ENCODE assay signal across 8 mouse cellular contexts in the genomic region with DNA sequence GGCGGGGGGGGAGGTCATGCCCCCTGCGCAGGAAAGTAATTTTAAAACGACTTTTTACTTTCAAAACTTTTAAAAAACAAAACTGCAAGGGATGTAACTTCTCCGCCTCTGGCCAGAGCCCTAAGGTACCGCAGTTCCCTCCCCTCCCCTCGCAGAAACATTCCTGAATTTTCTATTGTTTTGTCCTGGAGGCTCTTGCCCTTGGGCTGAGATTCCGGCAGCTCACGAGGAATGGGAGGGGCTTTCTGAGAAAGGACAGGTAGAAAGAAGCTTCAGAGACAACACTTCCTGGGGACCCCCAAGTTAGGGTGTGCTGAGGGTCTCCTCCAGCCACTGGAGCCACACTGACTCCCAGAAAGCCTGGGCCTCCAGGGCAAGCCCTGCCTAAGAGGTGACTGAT. TPM values are rescaled to one million over a fixed set of nuclear protein-coding genes. Genes with fewer than 3 reads are reported as not detected.
DNase-seq lines count a peak whose midpoint lies in the region; ATAC-seq and TF ChIP-seq lines count a peak whose summit lies in the region.

No protein-coding gene starts in this region.

- no peaks in the 10 kb centered on the region for H3K9me3 ChIP-seq in embryonic facial prominence, embryonic 15.5 days (replicated peaks)
- no peaks in the 10 kb centered on the region for H3K9me3 ChIP-seq in limb, embryonic 12.5 days

- H3K4me3 ChIP-seq in lung, adult 2 months (replicated peaks; ENCODE audit: extremely low read depth, low read depth, low read length): peak overlapping the region; percentile 99
- peak overlapping the region; percentile 49 for H3K4me3 ChIP-seq in embryonic facial prominence, embryonic 15.5 days (replicated peaks)
- peak overlapping the region; percentile 53 for H3K4me3 ChIP-seq in limb, embryonic 12.5 days (replicated peaks)
- peak overlapping the region; percentile 25 for H3K4me3 ChIP-seq in small intestine, adult 2 months (ENCODE audit: low read depth, low read length)

- ATAC-seq in embryonic facial prominence, embryonic 15.5 days (ENCODE audit: insufficient number of reproducible peaks, low FRiP score, low TSS enrichment, low read depth): no peak
- no peak for ATAC-seq in limb, embryonic 12.5 days (ENCODE audit: insufficient number of reproducible peaks, insufficient read depth, low FRiP score, low TSS enrichment, low read depth)

- no peak overlapping the region for H3K27ac ChIP-seq in embryonic facial prominence, embryonic 15.5 days (replicated peaks)
- H3K27ac ChIP-seq in limb, embryonic 12.5 days: no peak overlapping the region
- no peak overlapping the region for H3K27ac ChIP-seq in small intestine, adult 2 months (ENCODE audit: insufficient read depth, low read depth, low read length)

- no peak overlapping the region for H3K9ac ChIP-seq in embryonic facial prominence, embryonic 15.5 days
- H3K9ac ChIP-seq in limb, embryonic 12.5 days (replicated peaks): peak overlapping the region; percentile 62

- no peak for DNase-seq in lung, adult 2 months
- no peak for DNase-seq in lung, adult 18-20 months
- no peak for DNase-seq in spleen, postnatal 36 days (ENCODE audit: low spot score in 2 of 2)
- DNase-seq in layer of hippocampus, postnatal 36 days: no peak
- no peak for DNase-seq in right cerebral cortex, postnatal 10 days (ENCODE audit: low spot score in 2 of 2)

- WGBS in lung, adult 2 months: 27% methylated on average over 8 of the region's 8 CpGs
- 28% methylated on average over 8 of the region's 8 CpGs for WGBS in embryonic facial prominence, embryonic 15.5 days
- 6% methylated on average over 8 of the region's 8 CpGs for WGBS in limb, embryonic 12.5 days
- WGBS in small intestine, adult 2 months: 45% methylated on average over 8 of the region's 8 CpGs

- peak overlapping the region; percentile 92 for H3K4me2 ChIP-seq in embryonic facial prominence, embryonic 15.5 days (replicated peaks)
- peak overlapping the region; percentile 97 for H3K4me2 ChIP-seq in limb, embryonic 12.5 days

- no peaks in the 10 kb centered on the region for H3K36me3 ChIP-seq in embryonic facial prominence, embryonic 15.5 days
- H3K36me3 ChIP-seq in limb, embryonic 12.5 days: no peaks in the 10 kb centered on the region
- H3K36me3 ChIP-seq in small intestine, adult 2 months (ENCODE audit: control insufficient read depth, insufficient read depth, low read length): no peaks in the 10 kb centered on the region

- TF ChIP-seq POLR2A in lung, adult 2 months (IDR thresholded peaks at IDR 0.05; ENCODE audit: borderline replicate concordance, extremely low read depth, low read depth, low read length): no peak
- TF ChIP-seq POLR2A in small intestine, adult 2 months (IDR thresholded peaks at IDR 0.05; ENCODE audit: low read depth, low read length): no peak

- H3K27me3 ChIP-seq in embryonic facial prominence, embryonic 15.5 days: peaks cover 5% of the 10 kb centered on the region; the same call in 1 of the 2 replicates
- H3K27me3 ChIP-seq in limb, embryonic 12.5 days: peaks cover 5% of the 10 kb centered on the region; the same call in 1 of the 2 replicates
- H3K27me3 ChIP-seq in small intestine, adult 2 months (ENCODE audit: control insufficient read depth, insufficient read depth, low read length): peaks cover 4% of the 10 kb centered on the region

- H3K4me1 ChIP-seq in lung, adult 2 months (ENCODE audit: control insufficient read depth, insufficient read depth, low read length): peaks cover 4% of the 10 kb centered on the region; the same call in 1 of the 2 replicates
- H3K4me1 ChIP-seq in embryonic facial prominence, embryonic 15.5 days: peaks cover 24% of the 10 kb centered on the region
- peaks cover 34% of the 10 kb centered on the region for H3K4me1 ChIP-seq in limb, embryonic 12.5 days (replicated peaks)
- peaks cover 4% of the 10 kb centered on the region for H3K4me1 ChIP-seq in small intestine, adult 2 months (ENCODE audit: control insufficient read depth, insufficient read depth, insufficient read length, low read length)

- no peak for TF ChIP-seq CTCF in lung, adult 2 months (IDR thresholded peaks at IDR 0.05; ENCODE audit: insufficient read depth, low read length)
- no peak for TF ChIP-seq CTCF in small intestine, adult 2 months (IDR thresholded peaks at IDR 0.05; ENCODE audit: extremely low read depth, insufficient read length, insufficient replicate concordance, low read depth, low read length)

RNA-seq across cellular contexts. Expression of a gene that starts 0.8 kb away (rescaled TPM):
- 39.3 and 47.5 TPM in 2 replicates for polyA plus RNA-seq in lung, adult 2 months (2012; rRNA removed)
- polyA plus RNA-seq in embryonic facial prominence, embryonic 15.5 days (2015; fragmentation: Nextera tagmentation; extraction: Ambion mirVana): 4.5 and 4.8 TPM in 2 replicates
- polyA plus RNA-seq in limb, embryonic 12.5 days (2016; fragmentation: Nextera tagmentation; extraction: Ambion mirVana): 3.9 TPM in 2 replicates
- 1.4 and 2.9 TPM in 2 replicates for polyA plus RNA-seq in small intestine, adult 2 months (2012; rRNA removed)
- total RNA-seq in layer of hippocampus, postnatal 36 days (2021): 10 to 100 TPM; 32.4 to 37.7 TPM

RNA-seq across cellular contexts. Expression of a gene that starts 40.6 kb away (rescaled TPM):
- 7.2 and 12.4 TPM in 2 replicates for polyA plus RNA-seq in lung, adult 2 months (2012; rRNA removed)
- polyA plus RNA-seq in embryonic facial prominence, embryonic 15.5 days (2015; fragmentation: Nextera tagmentation; extraction: Ambion mirVana): 89.8 and 96.4 TPM in 2 replicates
- polyA plus RNA-seq in limb, embryonic 12.5 days (2016; fragmentation: Nextera tagmentation; extraction: Ambion mirVana): 106 and 111 TPM in 2 replicates
- polyA plus RNA-seq in small intestine, adult 2 months (2012; rRNA removed): 8.6 and 13.1 TPM in 2 replicates
- 10 to 100 TPM; 93.0 to 93.1 TPM for total RNA-seq in layer of hippocampus, postnatal 36 days (2021)

Comparison
In these comparisons a context has a peak if more than half of its experiments do, and no peak if none do; other contexts are left out.
1. H3K4me3 ChIP-seq: peak in every context shown above with its lines; median percentile 99 in lung, adult 2 months; 53 in limb, embryonic 12.5 days; 49 in embryonic facial prominence, embryonic 15.5 days; 25 in small intestine, adult 2 months.